Mouse (Mus musculus): ENCODE measurements around the gene Gatad2b.

DNA sequence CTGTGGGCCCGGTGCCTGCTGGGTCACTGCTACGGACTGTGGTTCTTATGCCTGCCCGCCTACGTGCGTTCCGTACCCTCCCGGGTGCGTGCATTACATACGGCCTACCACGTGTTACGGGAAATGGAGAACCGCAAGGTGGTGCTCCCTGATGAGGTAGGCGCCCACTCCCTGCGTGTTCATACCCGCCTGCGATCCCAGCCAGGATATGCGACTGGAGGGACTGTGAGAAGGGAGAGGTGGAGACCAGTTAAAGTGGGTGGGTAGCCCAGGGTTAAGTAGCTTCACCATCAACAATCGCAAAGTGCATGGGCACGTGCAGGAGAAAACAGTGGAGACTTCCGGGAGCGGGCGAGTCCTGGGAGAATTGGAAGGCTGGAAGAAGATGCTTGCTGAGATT lies 19.1 kb upstream of the Gatad2b start:
- TF ChIP-seq POLR2A (IDR thresholded peaks at IDR 0.05; ENCODE audit: borderline replicate concordance, control insufficient read depth, low read depth, low read length), result no peak
- no peak for TF ChIP-seq CTCF (IDR thresholded peaks at IDR 0.05; ENCODE audit: control insufficient read depth, insufficient read depth, low read length)

Data from bone marrow, adult 2 months (tissue).